Mouse (Mus musculus) embryonic fibroblast, embryonic 13.5 days (primary cell): Measurements from ENCODE around the gene Amelx. TPM values are rescaled to one million over a fixed set of nuclear protein-coding genes. Genes with fewer than 3 reads are reported as not detected.

Experiments
- H3K27ac ChIP-seq: 2 replicates; pipeline ENCODE4 v1.5.1; 2012; ENCODE audit warnings: low read length, control low read depth, inconsistent platforms; ENCODE audit not compliant: insufficient read depth
- H3K4me1 ChIP-seq: 2 replicates; pipeline ENCODE4 v1.6.1; 2011; ENCODE audit warnings: low read length; ENCODE audit not compliant: control insufficient read depth, insufficient read depth
- H3K4me3 ChIP-seq: 2 replicates; pipeline ENCODE4 v1.5.1; 2011; ENCODE audit warnings: mild to moderate bottlenecking, control low read depth, low read length; ENCODE audit not compliant: insufficient read depth
- CTCF ChIP-seq: IDR thresholded peaks from 2 replicates; pipeline ENCODE4 v1.5.1; 2011; ENCODE audit warnings: mild to moderate bottlenecking, control low read depth, low read length, moderate library complexity, borderline replicate concordance; ENCODE audit not compliant: insufficient read depth
- POLR2A ChIP-seq: IDR thresholded peaks from 2 replicates; pipeline ENCODE4 v1.6.1; 2011; ENCODE audit warnings: low read depth, mild to moderate bottlenecking, control low read depth, low read length, moderate library complexity
- polyA plus RNA-seq: library from polyadenylated mRNA; stranded (reverse); fragments of >200 nt; gene quantifications from 2 replicates; pipeline ENCODE4 v1.2.4, GENCODE M21; 2011; ENCODE audit warnings: low read depth; ENCODE audit not compliant: missing spikeins, insufficient read length

Amelx gene
- polyA plus RNA-seq, 1 experiment = not detected

DNA sequence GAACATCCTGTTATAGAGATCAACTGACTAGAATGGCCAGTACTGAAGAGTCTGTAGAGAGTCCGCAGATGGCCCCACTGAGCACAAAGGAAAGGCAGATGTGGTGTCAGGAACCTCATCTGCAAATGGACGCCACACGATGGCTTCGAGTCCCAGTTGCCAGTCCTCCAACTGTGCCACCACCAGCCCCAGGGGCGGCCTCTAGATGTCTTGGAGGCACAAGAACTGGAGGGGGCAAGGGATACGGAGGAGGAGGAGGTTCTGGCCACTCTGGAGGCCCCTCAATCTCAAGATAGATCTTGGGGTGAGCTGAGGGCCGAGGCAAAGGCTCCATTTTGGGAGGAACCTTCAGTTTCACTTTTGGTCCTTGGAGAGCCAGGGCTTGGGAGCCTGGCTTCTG lies 47.2 kb downstream of the Amelx start:
- Histone ChIP-seq H3K4me3 (no peak overlapping the region), H3K4me1 (no peaks in the 10 kb centered on the region), H3K27ac (no peak overlapping the region)
- no peak for TF ChIP-seq POLR2A
- TF ChIP-seq CTCF = no peak

Other genes starting within 250 kb of the Amelx start
- gene Hccs, start 133.2 kb upstream of the Amelx start, polyA plus RNA-seq = 21.1 and 26.4 TPM in 2 replicates